ENCODE assay signal across 8 mouse cellular contexts in genomic region chr7:111080026-111080425, GRCm38 (mm10). TPM values are rescaled to one million over a fixed set of nuclear protein-coding genes. Genes with fewer than 3 reads are reported as not detected.
DNase-seq lines count a peak whose midpoint lies in the region; ATAC-seq and TF ChIP-seq lines count a peak whose summit lies in the region.

No protein-coding gene starts in this region.

- DNase-seq in hindbrain, embryonic 10.5 days (ENCODE audit: low spot score): no peak
- no peak for DNase-seq in hindbrain, postnatal 0 days (ENCODE audit: low spot score)
- DNase-seq in MN1 (ENCODE audit: low spot score): peak; percentile 41
- no peak for DNase-seq in forebrain, embryonic 14.5 days (ENCODE audit: low spot score)
- no peak for DNase-seq in urinary bladder, adult 18-20 months (ENCODE audit: low spot score in 2 of 2)

- no peaks in the 10 kb centered on the region for H3K9me3 ChIP-seq in hindbrain, embryonic 10.5 days
- no peaks in the 10 kb centered on the region for H3K9me3 ChIP-seq in hindbrain, postnatal 0 days (ENCODE audit: low read length)
- H3K9me3 ChIP-seq in forebrain, embryonic 14.5 days (replicated peaks; ENCODE audit: control insufficient read depth, low read length): no peaks in the 10 kb centered on the region
- H3K9me3 ChIP-seq in liver, embryonic 15.5 days (replicated peaks): no peaks in the 10 kb centered on the region

- peak overlapping the region; percentile 100 for H3K4me3 ChIP-seq in hindbrain, embryonic 10.5 days
- no peak overlapping the region for H3K4me3 ChIP-seq in hindbrain, postnatal 0 days (ENCODE audit: low read length)
- no peak overlapping the region for H3K4me3 ChIP-seq in forebrain, embryonic 14.5 days (ENCODE audit: low read depth, low read length)
- H3K4me3 ChIP-seq in liver, embryonic 15.5 days (replicated peaks): peak overlapping the region; percentile 92

- no peaks in the 10 kb centered on the region for H3K27me3 ChIP-seq in hindbrain, embryonic 10.5 days (ENCODE audit: insufficient read depth, poor library complexity, severe bottlenecking)
- H3K27me3 ChIP-seq in hindbrain, postnatal 0 days (ENCODE audit: insufficient read depth, low read length): no peaks in the 10 kb centered on the region
- H3K27me3 ChIP-seq in forebrain, embryonic 14.5 days (replicated peaks; ENCODE audit: control insufficient read depth, insufficient read depth, low read length): no peaks in the 10 kb centered on the region
- no peaks in the 10 kb centered on the region for H3K27me3 ChIP-seq in liver, embryonic 15.5 days

- TF ChIP-seq CTCF in hindbrain, postnatal 0 days (IDR thresholded peaks at IDR 0.05; ENCODE audit: low read depth): no peak

- H3K36me3 ChIP-seq in hindbrain, embryonic 10.5 days: peaks cover 67% of the 10 kb centered on the region
- peaks cover 50% of the 10 kb centered on the region for H3K36me3 ChIP-seq in hindbrain, postnatal 0 days (ENCODE audit: insufficient read depth, low read length)
- peaks cover 64% of the 10 kb centered on the region for H3K36me3 ChIP-seq in forebrain, embryonic 14.5 days (ENCODE audit: control insufficient read depth, insufficient read depth, low read length)
- H3K36me3 ChIP-seq in liver, embryonic 15.5 days (replicated peaks): peaks cover 69% of the 10 kb centered on the region

- H3K4me1 ChIP-seq in hindbrain, embryonic 10.5 days (replicated peaks): peaks cover 29% of the 10 kb centered on the region
- H3K4me1 ChIP-seq in hindbrain, postnatal 0 days (ENCODE audit: insufficient read depth, low read length): 0 out of 2 replicates have a peak, but pooled peaks cover 9% of the 10 kb centered on the region
- H3K4me1 ChIP-seq in forebrain, embryonic 14.5 days (ENCODE audit: control insufficient read depth, insufficient read depth, low read length): peaks cover 13% of the 10 kb centered on the region
- H3K4me1 ChIP-seq in liver, embryonic 15.5 days (replicated peaks): peaks cover 42% of the 10 kb centered on the region

- H3K9ac ChIP-seq in hindbrain, postnatal 0 days (replicated peaks; ENCODE audit: low read length): no peak overlapping the region
- H3K9ac ChIP-seq in forebrain, embryonic 14.5 days (ENCODE audit: low read length): no peak overlapping the region
- H3K9ac ChIP-seq in liver, embryonic 15.5 days: peak overlapping the region; percentile 93; the same call in 1 of the 2 replicates

- no peak overlapping the region for H3K27ac ChIP-seq in hindbrain, embryonic 10.5 days
- H3K27ac ChIP-seq in hindbrain, postnatal 0 days: no peak overlapping the region
- no peak overlapping the region for H3K27ac ChIP-seq in forebrain, embryonic 14.5 days (ENCODE audit: low read depth, low read length)
- no peak overlapping the region for H3K27ac ChIP-seq in liver, embryonic 15.5 days (replicated peaks)

- ATAC-seq in hindbrain, postnatal 0 days: no peak
- ATAC-seq in forebrain, embryonic 14.5 days: no peak
- ATAC-seq in liver, embryonic 15.5 days (ENCODE audit: insufficient read depth): no peak
- ATAC-seq in CD4-positive, CD25-positive, alpha-beta regulatory T cell, adult 4 months: no peak
- no peak for ATAC-seq in megakaryocyte, adult 5-6 weeks (ENCODE audit: poor library complexity, severe bottlenecking)

- 93% methylated on average over 8 of the region's 8 CpGs for WGBS in hindbrain, embryonic 10.5 days
- WGBS in hindbrain, postnatal 0 days: 81% methylated on average over 8 of the region's 8 CpGs
- WGBS in forebrain, embryonic 14.5 days: 90% methylated on average over 8 of the region's 8 CpGs
- WGBS in liver, embryonic 15.5 days (ENCODE audit: insufficient replicate concordance): 81% methylated on average over 8 of the region's 8 CpGs

- no peak overlapping the region for H3K4me2 ChIP-seq in hindbrain, postnatal 0 days (ENCODE audit: low read depth, low read length)
- 0 out of 2 replicates have a peak overlapping the region, but pooled peaks have one; percentile 79 for H3K4me2 ChIP-seq in forebrain, embryonic 14.5 days (ENCODE audit: low read length)
- peak overlapping the region; percentile 87 for H3K4me2 ChIP-seq in liver, embryonic 15.5 days

RNA-seq across cellular contexts. Expression of gene Eif4g2, which starts 2.8 kb away (rescaled TPM):
- polyA plus RNA-seq in hindbrain, embryonic 10.5 days (2016; fragmentation: Nextera tagmentation; extraction: Ambion mirVana): 1,372 and 1,373 TPM in 2 replicates
- 322 and 354 TPM in 2 replicates for total RNA-seq in hindbrain, postnatal 0 days (2014; rRNA removed)
- 706 and 761 TPM in 2 replicates for polyA plus RNA-seq in hindbrain, postnatal 0 days (2015; fragmentation: Nextera tagmentation; extraction: Ambion mirVana)
- 1,462 and 1,469 TPM in 2 replicates for polyA plus RNA-seq in forebrain, embryonic 14.5 days (2014; fragmentation: Nextera tagmentation; extraction: Ambion mirVana)
- polyA plus RNA-seq in liver, embryonic 15.5 days (2015; fragmentation: Nextera tagmentation; extraction: Ambion mirVana): 322 and 346 TPM in 2 replicates
- polyA plus RNA-seq in CD4-positive, CD25-positive, alpha-beta regulatory T cell, adult 4 months (2017; shearing (Covaris generic)): 100 to 1,000 TPM; 830 to 908 TPM
- 804 and 868 TPM in 2 replicates for total RNA-seq in megakaryocyte, adult 5-6 weeks (2015)
- total RNA-seq in megakaryocyte, adult 5-6 weeks (2017): 448 and 663 TPM in 2 replicates

RNA-seq across cellular contexts. Expression of gene Ctr9, which starts 51.3 kb away (rescaled TPM):
- polyA plus RNA-seq in hindbrain, embryonic 10.5 days (2016; fragmentation: Nextera tagmentation; extraction: Ambion mirVana): 71.1 and 77.3 TPM in 2 replicates
- 33.6 and 42.3 TPM in 2 replicates for total RNA-seq in hindbrain, postnatal 0 days (2014; rRNA removed)
- polyA plus RNA-seq in hindbrain, postnatal 0 days (2015; fragmentation: Nextera tagmentation; extraction: Ambion mirVana): 57.6 and 60.0 TPM in 2 replicates
- polyA plus RNA-seq in forebrain, embryonic 14.5 days (2014; fragmentation: Nextera tagmentation; extraction: Ambion mirVana): 62.0 and 71.0 TPM in 2 replicates
- 21.8 and 22.3 TPM in 2 replicates for polyA plus RNA-seq in liver, embryonic 15.5 days (2015; fragmentation: Nextera tagmentation; extraction: Ambion mirVana)
- 10 to 100 TPM; 39.0 to 49.5 TPM for polyA plus RNA-seq in CD4-positive, CD25-positive, alpha-beta regulatory T cell, adult 4 months (2017; shearing (Covaris generic))
- total RNA-seq in megakaryocyte, adult 5-6 weeks (2015): 14.7 and 33.9 TPM in 2 replicates
- total RNA-seq in megakaryocyte, adult 5-6 weeks (2017): 47.0 and 48.3 TPM in 2 replicates

Comparison
In these comparisons a context has a peak if more than half of its experiments do, and no peak if none do; other contexts are left out.
1. H3K4me3 ChIP-seq: peak in hindbrain, embryonic 10.5 days (single experiment) and liver, embryonic 15.5 days (single experiment); none in hindbrain, postnatal 0 days (single experiment) and forebrain, embryonic 14.5 days (single experiment).